Mouse (Mus musculus) forebrain, embryonic 11.5 days (tissue): Measurements from ENCODE around the gene Kcna6. TPM values are rescaled to one million over a fixed set of nuclear protein-coding genes. Genes with fewer than 3 reads are reported as not detected.

Experiments
- ATAC-seq: fragments of 200-750 bp; cut with Nextera tagmentation; replicated peaks from 2 replicates; pipeline ENCODE4 v1.8.0; 2017; ENCODE audit warnings: moderate TSS enrichment; ENCODE audit not compliant: low FRiP score
- DNase-seq: peaks from one replicate; pipeline ENCODE4 v3.0.0-alpha.2; 2017; ENCODE audit warnings: low spot score
- H3K27ac ChIP-seq: fragments of 300-500 bp; sonication (generic); 2 replicates; pipeline ENCODE4 v1.5.1; 2014; ENCODE audit warnings: low read depth, low read length
- H3K27me3 ChIP-seq: fragments of 300-500 bp; sonication (generic); 2 replicates; pipeline ENCODE4 v1.6.1; 2014; ENCODE audit warnings: mild to moderate bottlenecking, low read length, mixed read lengths; ENCODE audit not compliant: control insufficient read depth, insufficient read depth
- H3K36me3 ChIP-seq: fragments of 300-500 bp; sonication (generic); 2 replicates; pipeline ENCODE4 v1.6.1; 2014; ENCODE audit warnings: mild to moderate bottlenecking, low read length, moderate library complexity, mixed read lengths; ENCODE audit not compliant: control insufficient read depth, insufficient read depth
- H3K4me1 ChIP-seq: fragments of 300-500 bp; sonication (generic); replicated peaks from 2 replicates; pipeline ENCODE4 v1.6.1; 2014; ENCODE audit warnings: low read length, mixed read lengths; ENCODE audit not compliant: control insufficient read depth, insufficient read depth
- H3K4me2 ChIP-seq: fragments of 300-500 bp; sonication (generic); 2 replicates; pipeline ENCODE4 v1.6.1; 2014; ENCODE audit warnings: low read depth, mild to moderate bottlenecking, low read length, moderate library complexity, mixed read lengths; ENCODE audit not compliant: severe bottlenecking
- H3K4me3 ChIP-seq: fragments of 300-500 bp; sonication (generic); 2 replicates; pipeline ENCODE4 v1.5.1; 2014; ENCODE audit warnings: low read depth, low read length
- H3K9ac ChIP-seq: fragments of 300-500 bp; sonication (generic); 2 replicates; pipeline ENCODE4 v1.6.1; 2014; ENCODE audit warnings: low read length
- H3K9me3 ChIP-seq: fragments of 300-500 bp; sonication (generic); 2 replicates; pipeline ENCODE4 v1.6.1; 2016; ENCODE audit warnings: low read length, mixed read lengths; ENCODE audit not compliant: control insufficient read depth
- WGBS: fragments of 180-500 bp; shearing (Covaris S2); extraction: QIAGEN DNeasy Blood & Tissue Kit; methylation state at CpG from one replicate; pipeline ENCODE4 v1.1.7; 2014; 5-methylcytosine and 5-hydroxymethylcytosine counted together
- polyA plus RNA-seq: library from polyadenylated mRNA; unstranded; fragments of >200 nt; fragmentation: Nextera tagmentation; extraction: Ambion mirVana; gene quantifications from 2 replicates; pipeline ENCODE4 v1.2.1, GENCODE M21; 2014

The Kcna6 gene
- polyA plus RNA-seq, 1 experiment from 2014 or later, result 4.8 TPM

DNA sequence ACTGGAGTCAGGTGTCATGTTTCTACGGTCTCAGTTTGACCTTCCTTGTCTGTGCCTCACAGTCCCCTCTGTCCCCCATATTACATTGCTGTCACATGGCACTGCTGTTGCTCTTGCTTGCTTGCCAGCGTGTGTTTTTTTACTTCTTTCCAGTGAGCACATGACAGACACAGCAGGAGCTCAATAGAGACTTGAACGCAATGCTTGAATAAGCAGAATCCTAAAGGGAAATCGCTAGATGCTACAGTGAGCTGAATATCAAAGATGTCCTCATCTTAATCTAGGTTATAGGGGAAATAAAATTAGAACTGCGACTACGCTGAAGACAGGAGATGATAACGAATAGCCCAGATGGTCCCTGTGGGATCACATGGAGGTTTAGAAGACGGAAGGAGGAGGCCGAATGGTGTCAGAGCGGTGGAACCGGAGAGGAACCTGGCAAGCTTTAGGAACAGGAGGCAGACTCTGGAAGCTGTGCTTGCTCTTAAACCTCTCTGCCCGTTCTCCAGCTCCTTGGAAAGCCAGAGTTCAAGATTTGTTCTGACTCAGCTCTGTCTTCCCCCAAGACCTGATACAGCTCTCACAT lies 29.8 kb upstream of the Kcna6 start:
- Histone ChIP-seq H3K9ac (no peak overlapping the region), H3K4me1 (peaks cover 2% of the 10 kb centered on the region; the same call in 1 of the 2 replicates), H3K27me3 (no peaks in the 10 kb centered on the region), H3K4me2 (no peak overlapping the region), H3K36me3 (no peaks in the 10 kb centered on the region), H3K27ac (no peak overlapping the region), H3K4me3 (no peak overlapping the region), H3K9me3 (no peaks in the 10 kb centered on the region)
- 88% methylated on average over 12 of the region's 12 CpGs for WGBS
- no peak for DNase-seq
- no peak for ATAC-seq

DNA sequence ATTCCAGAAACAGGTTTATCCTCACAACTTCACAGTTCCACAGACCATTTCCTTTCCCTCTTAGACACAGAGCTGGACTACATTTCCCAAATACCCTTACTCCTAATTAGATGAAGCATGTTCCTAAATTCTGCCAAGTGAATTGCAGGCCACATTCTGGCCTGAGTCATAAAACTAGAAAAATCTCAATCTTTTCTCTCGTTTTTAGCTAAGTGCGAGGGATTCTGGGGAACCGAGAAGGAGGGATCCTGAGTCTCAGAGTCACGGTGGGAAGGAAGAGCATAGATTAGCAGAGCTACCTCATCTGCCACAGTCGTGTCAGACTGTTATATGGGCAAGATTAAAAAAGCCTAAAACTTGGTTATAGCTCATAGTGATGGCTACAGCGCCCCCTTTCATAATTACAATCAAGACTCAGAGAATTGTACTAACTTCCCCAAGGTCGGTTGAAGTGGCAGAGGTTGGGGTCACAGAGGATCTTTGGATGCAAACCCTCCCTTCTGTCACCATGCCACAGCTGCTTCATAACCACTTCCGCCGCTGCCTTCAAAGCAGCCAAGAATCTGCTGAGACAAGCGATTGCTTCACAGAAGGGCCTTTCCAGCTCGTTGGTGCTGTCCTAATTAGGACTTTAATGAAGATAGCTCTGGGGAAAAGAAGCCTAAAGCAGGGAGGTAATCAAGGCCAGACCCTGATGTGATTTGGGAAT lies 28.6 kb upstream of the Kcna6 start:
- ATAC-seq, result no peak
- no peak for DNase-seq
- H3K9ac ChIP-seq, result no peak overlapping the region
- no peak overlapping the region for H3K27ac ChIP-seq
- H3K4me2 ChIP-seq, result no peak overlapping the region
- H3K9me3 ChIP-seq, result no peaks in the 10 kb centered on the region
- no peaks in the 10 kb centered on the region for H3K36me3 ChIP-seq
- no peaks in the 10 kb centered on the region for H3K27me3 ChIP-seq
- WGBS, result 63% methylated on average over 11 of the region's 11 CpGs
- H3K4me1 ChIP-seq, result peaks cover 2% of the 10 kb centered on the region; the same call in 1 of the 2 replicates
- no peak overlapping the region for H3K4me3 ChIP-seq

DNA sequence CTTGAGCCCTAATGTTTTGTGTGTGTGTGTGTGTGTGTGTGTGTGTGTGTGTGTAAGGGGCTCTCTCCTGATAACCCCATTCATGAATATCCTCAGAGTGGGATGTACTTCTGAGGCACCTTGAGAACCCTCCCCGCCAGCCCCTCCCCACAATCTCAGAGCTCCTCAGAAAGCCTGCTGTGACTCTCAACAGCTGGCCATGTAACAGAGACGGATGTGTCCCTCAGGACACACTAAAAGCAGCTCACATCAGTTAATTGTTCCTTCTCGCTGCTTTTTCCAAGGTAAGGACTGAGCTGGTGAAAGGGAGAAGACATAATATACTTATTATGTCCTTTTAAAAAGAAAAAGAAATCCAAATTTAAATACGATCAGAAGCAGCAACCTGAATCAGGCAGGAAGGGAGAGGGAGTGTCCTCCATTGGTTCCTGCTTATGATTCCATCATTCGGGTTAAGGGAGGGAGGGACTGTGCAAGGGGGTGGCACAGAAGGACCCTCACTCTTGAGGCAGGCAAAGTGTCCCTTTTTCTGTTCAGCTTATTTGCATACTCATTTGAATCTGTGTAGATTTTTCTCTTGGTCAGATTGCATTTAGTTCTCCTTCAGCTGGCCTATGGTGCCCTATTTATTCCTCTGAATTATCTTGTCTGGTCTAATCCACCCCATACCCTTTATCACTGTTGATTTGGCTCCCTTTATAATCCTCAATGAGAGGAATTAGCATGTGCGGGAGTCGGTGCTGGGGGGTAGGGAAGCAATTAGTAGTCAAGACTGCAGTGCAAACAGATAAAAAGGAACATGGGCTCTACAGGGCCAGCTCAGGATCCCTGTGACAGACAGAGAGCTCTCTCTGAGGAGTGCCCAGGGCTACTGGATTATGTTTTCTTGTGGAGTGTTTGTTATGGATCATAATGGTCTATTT lies 27.4 kb upstream of the Kcna6 start:
- 23% methylated on average over 7 of the region's 7 CpGs for WGBS

DNA sequence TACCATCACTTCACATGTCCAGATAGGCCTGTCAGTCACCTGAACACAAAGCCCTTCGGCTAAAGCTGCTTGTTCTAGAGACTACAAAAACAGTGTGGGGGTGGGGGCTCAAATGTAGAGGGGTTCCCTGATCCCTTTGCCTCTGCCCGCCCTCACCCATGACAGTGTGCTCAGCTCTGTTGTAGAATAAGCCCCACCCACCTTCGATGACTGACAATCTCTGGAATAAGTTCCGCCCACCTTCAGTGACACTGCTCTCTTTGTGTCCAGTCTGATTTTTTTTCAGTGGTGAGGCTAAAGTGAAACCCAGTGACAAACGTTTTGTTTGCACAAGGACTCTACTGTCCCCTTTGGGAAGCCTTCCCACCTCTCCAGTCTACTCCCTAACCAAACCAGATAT lies 26.1 kb upstream of the Kcna6 start:
- peak; percentile 50; the same call in 1 of the 2 replicates for ATAC-seq

More for the DNA sequence above, 27.4 kb upstream of the Kcna6 start:
- DNase-seq (no peak), ATAC-seq (peak; percentile 78)
- H3K4me2 ChIP-seq, result no peak overlapping the region
- H3K4me3 ChIP-seq, result no peak overlapping the region
- H3K9me3 ChIP-seq, result no peaks in the 10 kb centered on the region
- H3K36me3 ChIP-seq, result no peaks in the 10 kb centered on the region
- peak overlapping the region; percentile 32 for H3K27ac ChIP-seq
- no peak overlapping the region for H3K9ac ChIP-seq
- H3K27me3 ChIP-seq, result no peaks in the 10 kb centered on the region
- peaks cover 2% of the 10 kb centered on the region; the same call in 1 of the 2 replicates for H3K4me1 ChIP-seq

DNA sequence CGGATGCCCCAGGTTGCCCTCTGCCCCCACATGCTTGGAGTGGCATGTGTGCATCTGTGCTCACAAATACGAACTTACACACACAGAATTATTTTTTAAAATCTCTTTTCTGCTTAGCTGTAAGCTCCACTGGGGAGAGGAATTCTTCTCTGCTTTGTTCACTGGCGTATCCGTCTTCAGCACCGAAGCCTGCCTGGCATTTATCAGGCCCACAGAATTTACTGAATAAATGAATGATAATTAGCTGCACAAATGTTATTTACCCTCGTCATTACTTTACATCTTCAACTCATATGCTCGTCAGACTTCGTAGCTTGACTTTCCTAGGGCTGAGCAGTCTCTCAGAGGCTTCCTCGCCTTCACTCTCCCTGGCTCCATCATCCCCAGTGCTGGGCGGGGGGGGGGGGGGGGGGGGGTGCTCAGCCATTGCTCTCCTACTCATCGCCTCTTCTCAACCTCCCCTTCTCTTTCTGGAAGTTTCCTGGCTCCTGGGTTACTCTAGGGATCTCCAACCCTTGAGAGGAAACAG lies 24.2 kb upstream of the Kcna6 start:
- Histone ChIP-seq H3K27ac (no peak overlapping the region), H3K9ac (no peak overlapping the region), H3K27me3 (no peaks in the 10 kb centered on the region), H3K36me3 (no peaks in the 10 kb centered on the region), H3K4me1 (peaks cover 2% of the 10 kb centered on the region; the same call in 1 of the 2 replicates), H3K4me2 (no peak overlapping the region), H3K4me3 (no peak overlapping the region), H3K9me3 (no peaks in the 10 kb centered on the region)
- 76% methylated on average over 10 of the region's 11 CpGs for WGBS
- DNase-seq (no peak), ATAC-seq (no peak)

More for the DNA sequence above, 26.1 kb upstream of the Kcna6 start:
- no peak for DNase-seq
- Histone ChIP-seq H3K9me3 (no peaks in the 10 kb centered on the region), H3K4me1 (peaks cover 2% of the 10 kb centered on the region; the same call in 1 of the 2 replicates), H3K4me2 (no peak overlapping the region), H3K9ac (no peak overlapping the region), H3K36me3 (no peaks in the 10 kb centered on the region), H3K27me3 (no peaks in the 10 kb centered on the region), H3K4me3 (no peak overlapping the region), H3K27ac (no peak overlapping the region)
- 67% methylated on average over 5 of the region's 5 CpGs for WGBS

DNA sequence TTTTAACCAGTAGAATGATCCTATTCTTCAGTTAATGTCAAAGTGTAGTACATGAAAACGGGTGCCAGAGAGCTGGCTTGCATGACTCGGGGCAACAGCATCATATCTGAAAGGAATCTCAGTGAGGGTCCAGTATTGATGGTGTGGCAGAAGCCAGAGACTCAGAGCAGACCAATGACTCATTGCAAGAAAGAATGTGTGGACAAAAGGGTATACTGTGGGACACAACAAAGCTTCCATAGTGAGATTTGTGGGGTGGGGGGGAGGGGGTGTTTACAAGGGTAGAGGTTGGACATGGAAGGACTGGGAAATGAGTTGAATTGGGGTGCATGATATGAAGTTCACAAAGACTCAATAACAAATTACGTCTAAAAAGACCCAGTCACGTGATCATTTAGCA lies 20.9 kb upstream of the Kcna6 start:
- Histone ChIP-seq H3K36me3 (no peaks in the 10 kb centered on the region), H3K4me1 (no peaks in the 10 kb centered on the region; the same call in 1 of the 2 replicates), H3K4me2 (no peak overlapping the region), H3K27ac (no peak overlapping the region), H3K4me3 (no peak overlapping the region), H3K9ac (no peak overlapping the region), H3K9me3 (no peaks in the 10 kb centered on the region), H3K27me3 (no peaks in the 10 kb centered on the region)
- ATAC-seq (no peak), DNase-seq (no peak)
- 95% methylated on average over 4 of the region's 4 CpGs for WGBS

DNA sequence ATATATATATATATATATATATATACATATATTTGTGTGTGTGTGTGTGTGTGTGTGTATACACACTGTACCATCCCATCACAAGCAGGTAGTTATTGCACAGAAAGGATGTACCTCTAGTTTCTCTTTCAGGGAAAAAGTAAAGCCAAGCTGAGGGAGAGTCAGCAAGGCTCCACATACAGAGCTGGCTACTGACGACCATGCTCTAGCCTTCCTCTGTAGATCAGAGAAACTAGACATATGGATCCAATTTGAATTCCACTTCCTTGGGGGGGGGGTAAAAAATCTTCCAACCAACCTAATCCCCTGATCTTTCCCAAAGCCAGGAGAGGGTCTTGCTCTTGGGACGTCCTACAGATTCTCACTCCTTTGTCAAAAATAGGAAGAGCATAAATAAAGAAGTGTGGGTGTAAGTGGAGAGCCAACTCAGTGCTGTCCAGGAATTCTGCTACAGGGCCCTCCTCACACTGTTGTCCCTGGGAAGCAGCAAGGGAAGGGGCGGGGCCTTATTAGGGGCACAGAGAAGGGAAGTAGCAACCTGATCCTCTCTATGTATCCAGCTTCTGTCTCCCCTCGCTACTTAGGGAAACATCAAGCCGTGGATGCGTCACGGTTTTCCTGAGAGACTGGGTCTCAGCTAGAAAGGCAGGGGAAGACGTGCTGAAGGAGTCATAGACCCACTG lies 15.4 kb upstream of the Kcna6 start:
- no peaks in the 10 kb centered on the region for H3K27me3 ChIP-seq
- H3K9me3 ChIP-seq, result no peaks in the 10 kb centered on the region
- DNase-seq, result peak; percentile 62
- no peaks in the 10 kb centered on the region for H3K36me3 ChIP-seq
- no peak for ATAC-seq
- no peak overlapping the region for H3K4me2 ChIP-seq
- H3K9ac ChIP-seq, result no peak overlapping the region
- WGBS, result 32% methylated on average over 8 of the region's 8 CpGs
- H3K4me3 ChIP-seq, result no peak overlapping the region
- no peaks in the 10 kb centered on the region; the same call in 1 of the 2 replicates for H3K4me1 ChIP-seq
- H3K27ac ChIP-seq, result no peak overlapping the region

DNA sequence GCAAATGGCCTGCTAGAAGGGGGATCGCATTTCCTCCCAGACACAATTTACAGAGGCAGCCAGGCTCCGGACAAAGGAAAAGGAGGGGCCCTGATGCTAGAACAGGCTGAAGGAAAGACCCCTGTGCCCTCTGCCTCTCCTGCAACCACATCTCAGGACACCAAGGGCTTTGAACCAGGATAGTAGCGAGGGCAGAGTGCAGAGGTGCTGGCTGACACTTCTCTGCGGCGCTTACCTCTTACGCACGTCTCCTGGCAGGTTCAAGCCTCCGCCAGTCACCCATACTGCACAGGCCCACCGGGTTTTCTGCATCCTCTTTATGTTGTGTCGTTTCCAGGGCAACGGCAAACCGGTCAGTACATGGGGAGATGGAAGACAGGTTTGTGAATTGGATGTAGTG lies 12.0 kb upstream of the Kcna6 start:
- Histone ChIP-seq H3K27ac (no peak overlapping the region), H3K27me3 (no peaks in the 10 kb centered on the region), H3K36me3 (no peaks in the 10 kb centered on the region), H3K9me3 (no peaks in the 10 kb centered on the region), H3K4me2 (no peak overlapping the region), H3K4me3 (no peak overlapping the region), H3K4me1 (no peaks in the 10 kb centered on the region; the same call in 1 of the 2 replicates), H3K9ac (no peak overlapping the region)
- DNase-seq, result no peak
- WGBS, result 37% methylated on average over 12 of the region's 12 CpGs
- no peak for ATAC-seq
